Mouse (Mus musculus): Measurements from ENCODE around the gene Zfp715.

DNA sequence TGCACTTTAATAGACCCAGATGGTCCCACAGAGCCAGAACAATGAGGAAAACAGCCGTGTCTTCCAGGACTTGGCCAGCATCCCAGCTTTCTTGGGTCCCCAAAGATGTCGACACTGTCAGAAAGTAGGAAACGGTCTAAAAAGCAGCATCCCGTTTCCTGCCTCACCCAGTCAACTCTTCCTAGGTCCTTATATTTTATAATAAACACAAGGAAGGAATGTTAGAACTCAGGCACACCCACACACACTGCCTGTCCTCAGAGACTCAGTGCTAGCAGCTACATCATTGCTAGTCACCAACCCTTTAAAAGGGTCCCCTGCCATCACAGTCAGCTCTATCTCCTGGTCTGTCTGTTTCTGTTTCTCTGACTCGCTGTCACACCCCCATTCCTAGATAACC is 35.7 kb downstream of the Zfp715 start:
- TF ChIP-seq CTCF (IDR thresholded peaks at IDR 0.05; ENCODE audit: low read depth, low read length), result no peak
- TF ChIP-seq POLR2A (IDR thresholded peaks at IDR 0.05; ENCODE audit: borderline replicate concordance, low read depth, low read length), result no peak

Measured in bone marrow macrophage, adult 2 months (primary cell).